Mouse (Mus musculus) liver, embryonic 14.5 days (tissue): Measurements from ENCODE around the gene Lhx2.

Experiments used
- CTCF ChIP-seq: IDR thresholded peaks from 2 replicates; pipeline ENCODE4 v1.5.1; 2016; ENCODE audit warnings: antibody characterized with exemption, low read depth, control low read depth
- EP300 ChIP-seq: IDR thresholded peaks from 2 replicates; pipeline ENCODE4 v1.6.1; 2016; ENCODE audit warnings: antibody characterized with exemption, low read depth

- TF ChIP-seq CTCF = no peak
- TF ChIP-seq EP300 = no peak
Observed at GRCm38 (mm10) chr2:38312921-38313320, 26.2 kb upstream of the Lhx2 start.
